Mouse (Mus musculus) lung, postnatal 36 days (tissue): ENCODE measurements around the gene Mbd6.

ENCODE experiments used
- DNase-seq: peaks from one replicate; pipeline ENCODE4 v3.0.0; 2022; ENCODE audit warnings: mixed read lengths

Gene Mbd6

GRCm38 (mm10) chr10:127261706-127262547, 26.9 kb downstream of the Mbd6 start:
- no peak for DNase-seq

GRCm38 (mm10) chr10:127258489-127258888, 30.3 kb downstream of the Mbd6 start:
- DNase-seq: no peak

GRCm38 (mm10) chr10:127257790-127258189, 31.0 kb downstream of the Mbd6 start:
- no peak for DNase-seq

- DNase-seq: peak; percentile 72
Measured at GRCm38 (mm10) chr10:127255625-127256345, 33.0 kb downstream of the Mbd6 start.

GRCm38 (mm10) chr10:127250810-127251209, 38.0 kb downstream of the Mbd6 start:
- no peak for DNase-seq

GRCm38 (mm10) chr10:127238241-127238824, 50.5 kb downstream of the Mbd6 start:
- DNase-seq: no peak

- no peak for DNase-seq
Measured at GRCm38 (mm10) chr10:127236541-127236940, 52.3 kb downstream of the Mbd6 start.

- DNase-seq: peak; percentile 19
Measured at GRCm38 (mm10) chr10:127233141-127233540, 55.7 kb downstream of the Mbd6 start.
